Mouse (Mus musculus): ENCODE results near the gene Nek7. TPM values are rescaled to one million over a fixed set of nuclear protein-coding genes. Genes with fewer than 3 reads are reported as not detected.
A peak's percentile ranks its signal among the peaks of the same experiment; 100 is the strongest.

The Nek7 gene
- polyA plus RNA-seq (2015; fragmentation: Nextera tagmentation; extraction: Ambion mirVana): 39.4 and 40.8 TPM in 2 replicates

GRCm38 (mm10) chr1:138619996-138620461 is at the start of gene Nek7:
Gene Nek7, minus strand, starts transcription at chr1:138620141.
- WGBS: 2% methylated on average over 11 of the region's 11 CpGs
- peak within 1 kb of the TSS; percentile 100 for H3K27ac ChIP-seq (replicated peaks)
- ATAC-seq (ENCODE audit: extremely low read depth, insufficient number of reproducible peaks, low FRiP score, low TSS enrichment): no peak
- peak within 1 kb of the TSS; percentile 96 for H3K4me3 ChIP-seq
- peak within 1 kb of the TSS; percentile 73 for H3K4me2 ChIP-seq
- no peaks in the 10 kb centered on the region for H3K27me3 ChIP-seq (replicated peaks)
- peaks cover 39% of the 10 kb centered on the region for H3K4me1 ChIP-seq
- H3K36me3 ChIP-seq: no peaks in the 10 kb centered on the region
- no peaks in the 10 kb centered on the region for H3K9me3 ChIP-seq
- peak within 1 kb of the TSS; percentile 96 for H3K9ac ChIP-seq

DNA sequence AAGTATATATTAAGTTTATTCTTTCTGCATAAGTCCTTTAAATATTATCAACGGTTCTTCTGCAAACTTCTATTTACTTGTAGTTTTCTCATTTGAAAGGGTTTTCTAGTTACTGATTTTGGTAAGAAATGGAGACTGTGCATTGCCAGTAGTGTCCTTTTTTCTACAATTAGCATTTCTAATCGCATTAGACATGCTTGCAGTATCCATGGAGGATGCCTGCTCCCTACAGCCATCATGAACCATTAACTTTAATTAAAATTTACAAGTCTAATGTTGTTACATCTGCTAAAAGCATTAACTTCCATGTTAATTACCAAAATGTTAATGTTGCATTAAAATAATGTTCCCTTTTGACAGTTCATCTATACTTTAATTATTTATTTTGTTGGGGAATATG is 42.4 kb upstream of the Nek7 start:
- H3K4me2 ChIP-seq: no peak overlapping the region
- ATAC-seq (ENCODE audit: extremely low read depth, insufficient number of reproducible peaks, low FRiP score, low TSS enrichment): no peak
- H3K4me1 ChIP-seq: peaks cover 9% of the 10 kb centered on the region
- no peaks in the 10 kb centered on the region for H3K27me3 ChIP-seq (replicated peaks)
- no peaks in the 10 kb centered on the region for H3K9me3 ChIP-seq
- no peak overlapping the region for H3K27ac ChIP-seq (replicated peaks)
- H3K9ac ChIP-seq: no peak overlapping the region
- 72% methylated on average over 2 of the region's 2 CpGs for WGBS
- H3K4me3 ChIP-seq: no peak overlapping the region
- H3K36me3 ChIP-seq: no peaks in the 10 kb centered on the region

DNA sequence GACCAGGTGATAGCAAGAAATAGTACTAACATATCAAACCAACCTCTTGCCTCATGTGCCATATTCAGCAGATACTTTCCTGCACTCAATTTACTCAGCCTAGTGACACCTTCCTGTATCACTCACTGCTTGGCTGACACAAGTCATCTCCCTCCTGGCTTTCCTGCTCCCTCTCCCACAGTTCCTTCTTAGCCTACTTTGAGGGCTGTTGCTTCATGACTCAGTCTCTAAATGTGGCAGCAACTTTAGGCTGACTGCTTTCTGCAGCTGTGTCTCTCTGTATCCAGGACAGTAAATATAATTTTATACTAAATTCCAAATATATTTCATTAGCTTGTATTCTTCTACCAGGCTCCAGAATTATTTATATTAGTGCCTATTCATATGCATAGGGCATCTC is 34.3 kb upstream of the Nek7 start:
- no peaks in the 10 kb centered on the region for H3K4me1 ChIP-seq
- no peak for ATAC-seq (ENCODE audit: extremely low read depth, insufficient number of reproducible peaks, low FRiP score, low TSS enrichment)
- H3K27me3 ChIP-seq (replicated peaks): no peaks in the 10 kb centered on the region
- H3K4me2 ChIP-seq: no peak overlapping the region
- no peak overlapping the region for H3K4me3 ChIP-seq
- peaks cover 3% of the 10 kb centered on the region; the same call in 1 of the 2 replicates for H3K9me3 ChIP-seq
- H3K36me3 ChIP-seq: no peaks in the 10 kb centered on the region
- H3K9ac ChIP-seq: no peak overlapping the region
- H3K27ac ChIP-seq (replicated peaks): no peak overlapping the region

DNA sequence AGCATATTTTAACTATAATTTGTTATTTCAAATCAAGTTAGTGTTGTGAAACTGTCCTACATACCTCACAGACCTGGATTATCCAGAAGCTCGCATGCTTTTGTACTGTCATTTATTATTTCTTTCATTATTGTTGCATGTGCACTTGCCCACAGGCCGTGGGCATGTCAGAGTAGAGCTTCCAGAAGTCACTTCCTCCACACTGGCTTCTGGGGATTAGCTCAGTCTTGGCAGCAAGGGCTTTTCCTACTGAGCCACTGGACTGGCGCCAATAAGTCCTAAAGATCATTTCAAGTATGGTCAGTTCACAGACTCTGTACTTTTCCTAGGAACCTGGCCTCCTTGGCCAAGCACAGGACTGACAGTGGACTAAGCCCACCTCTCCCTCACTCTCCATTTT is 25.1 kb upstream of the Nek7 start:
- WGBS: 62% methylated on average over 3 of the region's 3 CpGs

DNA sequence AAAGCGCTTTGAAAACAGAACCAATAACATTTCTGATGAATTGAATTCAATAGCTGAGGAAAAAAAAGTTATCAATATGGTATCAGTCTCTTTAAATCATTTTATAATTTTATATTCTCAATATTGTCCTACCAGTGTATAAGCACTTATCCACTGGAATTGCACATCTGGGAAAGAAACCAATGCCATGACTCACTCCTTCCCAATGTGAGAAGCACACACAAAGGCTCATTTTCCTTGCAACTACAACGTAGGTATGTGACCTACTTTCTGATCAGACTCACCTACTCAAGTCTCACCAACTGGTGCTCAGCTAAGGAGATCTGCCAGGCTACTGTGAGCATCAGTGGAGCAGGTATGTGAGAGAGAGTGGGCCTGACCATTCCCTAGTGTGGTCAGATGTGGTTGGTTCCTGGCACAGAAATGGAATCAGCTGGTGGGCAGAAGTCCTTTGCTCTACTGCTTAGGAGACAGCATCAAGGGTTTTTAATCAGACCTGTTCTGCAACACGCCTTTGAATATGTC is 23.4 kb upstream of the Nek7 start:
- no peak for ATAC-seq (ENCODE audit: extremely low read depth, insufficient number of reproducible peaks, low FRiP score, low TSS enrichment)
- no peak overlapping the region for H3K4me3 ChIP-seq
- no peaks in the 10 kb centered on the region for H3K27me3 ChIP-seq (replicated peaks)
- WGBS: 65% methylated on average over 3 of the region's 3 CpGs
- no peaks in the 10 kb centered on the region for H3K9me3 ChIP-seq
- H3K36me3 ChIP-seq: no peaks in the 10 kb centered on the region
- H3K4me2 ChIP-seq: no peak overlapping the region
- no peak overlapping the region for H3K27ac ChIP-seq (replicated peaks)
- H3K9ac ChIP-seq: no peak overlapping the region
- H3K4me1 ChIP-seq: peaks cover 3% of the 10 kb centered on the region; the same call in 1 of the 2 replicates

More for the DNA sequence above, 25.1 kb upstream of the Nek7 start:
- ATAC-seq (ENCODE audit: extremely low read depth, insufficient number of reproducible peaks, low FRiP score, low TSS enrichment): no peak
- Histone ChIP-seq H3K4me3 (no peak overlapping the region), H3K4me1 (peaks cover 3% of the 10 kb centered on the region; the same call in 1 of the 2 replicates), H3K27me3 (replicated peaks) (no peaks in the 10 kb centered on the region), H3K9me3 (no peaks in the 10 kb centered on the region), H3K4me2 (no peak overlapping the region), H3K36me3 (no peaks in the 10 kb centered on the region), H3K27ac (replicated peaks) (no peak overlapping the region), H3K9ac (no peak overlapping the region)

DNA sequence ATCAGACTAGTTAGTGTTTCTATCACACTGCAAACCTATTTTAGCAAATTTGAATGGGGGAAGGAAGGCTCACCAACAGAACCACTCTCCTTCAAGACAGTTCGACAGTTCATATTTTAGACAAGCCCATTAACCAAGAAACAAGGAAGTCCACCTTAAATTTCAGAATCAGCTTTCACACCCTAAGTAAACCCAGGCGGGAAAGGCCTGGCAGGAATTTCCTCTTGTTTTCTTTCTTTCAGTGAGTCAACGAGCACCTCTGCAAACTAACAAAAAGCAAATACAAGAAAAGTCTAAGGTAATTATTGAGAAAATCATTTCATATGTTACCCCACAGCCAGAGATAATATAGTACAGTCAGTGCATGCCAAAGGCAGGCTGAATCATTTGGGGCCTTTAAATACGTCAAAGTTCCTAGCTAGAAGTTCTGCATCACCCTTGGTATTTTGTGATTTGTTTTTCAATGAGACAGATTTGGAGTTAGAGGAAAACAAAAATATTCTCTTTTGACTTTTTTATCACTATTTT is 21.1 kb upstream of the Nek7 start:
- Histone ChIP-seq H3K27me3 (replicated peaks) (no peaks in the 10 kb centered on the region), H3K27ac (replicated peaks) (no peak overlapping the region), H3K9ac (no peak overlapping the region), H3K4me3 (no peak overlapping the region), H3K9me3 (no peaks in the 10 kb centered on the region), H3K4me2 (no peak overlapping the region), H3K4me1 (peaks cover 3% of the 10 kb centered on the region; the same call in 1 of the 2 replicates), H3K36me3 (no peaks in the 10 kb centered on the region)
- WGBS: 63% methylated on average over 4 of the region's 4 CpGs
- no peak for ATAC-seq (ENCODE audit: extremely low read depth, insufficient number of reproducible peaks, low FRiP score, low TSS enrichment)

DNA sequence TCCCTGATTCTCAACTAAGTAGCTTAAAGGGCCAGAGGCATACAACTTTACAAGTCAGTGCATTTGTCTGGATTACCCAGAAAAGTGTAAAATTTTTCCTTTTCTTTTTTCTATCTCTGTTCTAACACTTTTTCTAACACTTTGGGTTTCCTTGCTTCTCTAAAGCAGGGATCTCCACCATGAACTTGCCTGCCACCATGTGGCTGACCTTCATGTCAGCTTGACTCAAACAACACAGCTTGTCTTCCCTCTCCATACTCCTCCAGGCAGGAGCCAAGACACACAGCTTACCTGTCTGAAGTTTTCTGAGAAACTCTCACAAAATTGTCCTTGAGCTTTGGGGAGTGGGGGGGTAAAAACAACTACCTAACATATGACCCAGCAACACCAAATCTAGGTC is 17.9 kb upstream of the Nek7 start:
- Histone ChIP-seq H3K9ac (no peak overlapping the region), H3K4me3 (no peak overlapping the region), H3K9me3 (no peaks in the 10 kb centered on the region), H3K4me2 (no peak overlapping the region), H3K27ac (replicated peaks) (no peak overlapping the region), H3K27me3 (replicated peaks) (no peaks in the 10 kb centered on the region), H3K4me1 (no peaks in the 10 kb centered on the region), H3K36me3 (no peaks in the 10 kb centered on the region)
- ATAC-seq (ENCODE audit: extremely low read depth, insufficient number of reproducible peaks, low FRiP score, low TSS enrichment): no peak

- 86% methylated on average over 1 of the region's 1 CpGs for WGBS
- H3K4me2 ChIP-seq: no peak overlapping the region
- no peaks in the 10 kb centered on the region for H3K9me3 ChIP-seq
- no peak overlapping the region for H3K4me3 ChIP-seq
- no peak for ATAC-seq (ENCODE audit: extremely low read depth, insufficient number of reproducible peaks, low FRiP score, low TSS enrichment)
- no peaks in the 10 kb centered on the region for H3K27me3 ChIP-seq (replicated peaks)
- no peaks in the 10 kb centered on the region for H3K36me3 ChIP-seq
- H3K4me1 ChIP-seq: no peaks in the 10 kb centered on the region
- no peak overlapping the region for H3K9ac ChIP-seq
- no peak overlapping the region for H3K27ac ChIP-seq (replicated peaks)
Measured at GRCm38 (mm10) chr1:138634561-138634960, 14.6 kb upstream of the Nek7 start.

DNA sequence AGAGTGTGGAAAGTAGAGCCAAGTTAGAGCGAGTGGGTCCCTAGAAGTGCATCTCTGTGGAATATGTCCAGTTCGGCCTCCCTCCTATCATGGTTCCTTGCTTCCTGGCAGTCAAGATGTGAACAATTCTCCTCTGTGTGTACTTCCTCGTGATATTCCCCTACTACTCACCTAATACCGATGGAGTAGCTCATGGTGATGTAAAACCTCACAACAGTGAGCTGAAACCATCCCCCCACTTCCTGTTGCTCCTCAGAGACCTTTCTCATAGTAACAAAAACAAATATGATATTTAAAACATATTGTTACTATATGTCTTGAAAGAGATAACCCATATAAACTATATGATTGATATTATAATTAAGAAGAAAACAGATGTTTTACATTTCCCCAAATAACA is 9.0 kb upstream of the Nek7 start:
- no peak overlapping the region for H3K9ac ChIP-seq
- H3K4me2 ChIP-seq: no peak overlapping the region
- WGBS: 71% methylated on average over 4 of the region's 4 CpGs
- H3K4me1 ChIP-seq: no peaks in the 10 kb centered on the region
- ATAC-seq (ENCODE audit: extremely low read depth, insufficient number of reproducible peaks, low FRiP score, low TSS enrichment): no peak
- H3K36me3 ChIP-seq: no peaks in the 10 kb centered on the region
- no peaks in the 10 kb centered on the region for H3K9me3 ChIP-seq
- no peaks in the 10 kb centered on the region for H3K27me3 ChIP-seq (replicated peaks)
- no peak overlapping the region for H3K4me3 ChIP-seq
- H3K27ac ChIP-seq (replicated peaks): no peak overlapping the region

DNA sequence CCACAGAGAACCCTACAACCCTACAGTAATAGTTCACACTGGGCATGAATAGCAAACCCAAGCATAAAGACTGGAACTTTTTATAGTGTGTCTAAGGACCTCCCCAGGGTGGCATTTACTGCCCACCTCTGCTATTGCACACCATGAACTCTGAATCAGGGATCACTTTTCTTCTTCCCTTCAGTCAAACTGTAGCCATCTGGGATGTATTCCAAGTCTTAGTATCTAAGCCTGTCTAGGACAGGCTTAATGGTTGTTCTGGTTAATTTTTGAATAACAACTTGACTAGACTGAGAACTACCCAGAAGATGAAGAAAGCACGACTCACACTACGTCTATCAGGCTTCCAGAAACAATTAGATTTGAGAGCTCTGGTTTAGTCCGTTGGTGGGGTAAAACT is 8.5 kb upstream of the Nek7 start:
- H3K4me1 ChIP-seq: no peaks in the 10 kb centered on the region
- H3K4me2 ChIP-seq: no peak overlapping the region
- WGBS: 63% methylated on average over 3 of the region's 3 CpGs
- no peak overlapping the region for H3K9ac ChIP-seq
- no peaks in the 10 kb centered on the region for H3K9me3 ChIP-seq
- H3K27ac ChIP-seq (replicated peaks): no peak overlapping the region
- no peak overlapping the region for H3K4me3 ChIP-seq
- no peaks in the 10 kb centered on the region for H3K27me3 ChIP-seq (replicated peaks)
- no peaks in the 10 kb centered on the region for H3K36me3 ChIP-seq
- no peak for ATAC-seq (ENCODE audit: extremely low read depth, insufficient number of reproducible peaks, low FRiP score, low TSS enrichment)

- H3K4me2 ChIP-seq: no peak overlapping the region
- H3K27me3 ChIP-seq (replicated peaks): no peaks in the 10 kb centered on the region
- no peak overlapping the region for H3K27ac ChIP-seq (replicated peaks)
- H3K9me3 ChIP-seq: no peaks in the 10 kb centered on the region
- ATAC-seq (ENCODE audit: extremely low read depth, insufficient number of reproducible peaks, low FRiP score, low TSS enrichment): no peak
- 72% methylated on average over 3 of the region's 3 CpGs for WGBS
- H3K36me3 ChIP-seq: no peaks in the 10 kb centered on the region
- H3K9ac ChIP-seq: no peak overlapping the region
- H3K4me1 ChIP-seq: 0 out of 2 replicates have a peak, but pooled peaks cover 3% of the 10 kb centered on the region
- no peak overlapping the region for H3K4me3 ChIP-seq
Measured at GRCm38 (mm10) chr1:138627804-138628203, 7.9 kb upstream of the Nek7 start.

GRCm38 (mm10) chr1:138626288-138626687 is 6.3 kb upstream of the Nek7 start:
- no peak overlapping the region for H3K4me3 ChIP-seq
- no peak overlapping the region for H3K27ac ChIP-seq (replicated peaks)

More at GRCm38 (mm10) chr1:138626288-138626687, 6.3 kb upstream of the Nek7 start:
- H3K9ac ChIP-seq: no peak overlapping the region
- H3K4me1 ChIP-seq: 0 out of 2 replicates have a peak, but pooled peaks cover 7% of the 10 kb centered on the region
- no peaks in the 10 kb centered on the region for H3K9me3 ChIP-seq
- H3K27me3 ChIP-seq (replicated peaks): no peaks in the 10 kb centered on the region
- no peaks in the 10 kb centered on the region for H3K36me3 ChIP-seq
- H3K4me2 ChIP-seq: no peak overlapping the region
- WGBS: 68% methylated on average over 3 of the region's 3 CpGs
- ATAC-seq (ENCODE audit: extremely low read depth, insufficient number of reproducible peaks, low FRiP score, low TSS enrichment): no peak
